Mouse (Mus musculus): ENCODE data around the gene Lama5.

Lama5 gene

DNA sequence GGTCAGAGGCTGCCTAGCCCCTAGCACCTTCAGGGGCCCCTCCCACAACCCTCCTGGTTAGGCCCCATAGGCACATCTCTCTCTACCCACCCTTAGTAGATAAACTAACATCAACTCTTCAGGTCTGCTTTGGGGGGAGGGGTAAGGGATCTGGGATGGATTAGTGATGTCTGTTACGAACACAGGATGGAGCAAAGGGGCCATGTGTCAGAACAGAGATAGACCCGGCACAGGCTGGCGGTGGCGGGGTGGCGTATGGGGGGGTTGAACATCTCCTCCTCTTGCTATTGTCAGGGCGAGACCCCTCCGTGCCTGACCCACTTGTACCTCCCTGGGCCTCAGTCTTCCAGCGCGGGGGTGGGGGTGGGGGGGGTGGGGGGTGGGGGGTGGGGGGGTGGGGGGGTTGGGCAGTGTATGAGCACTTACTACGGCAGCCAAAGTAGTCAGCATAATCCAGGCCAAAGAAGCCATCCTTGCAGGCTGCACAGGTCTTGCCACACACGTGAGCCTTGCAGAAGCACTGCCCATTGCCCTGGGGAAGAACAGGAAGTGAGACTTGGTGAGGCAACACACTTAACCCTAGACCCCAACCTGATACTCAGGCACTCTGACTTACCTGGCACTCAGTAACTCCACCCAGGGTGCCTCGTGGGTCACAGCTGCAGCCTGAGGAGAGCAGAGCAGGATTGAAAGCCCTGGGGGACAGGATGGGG lies 28.9 kb downstream of the Lama5 start:
- no peak for DNase-seq

DNA sequence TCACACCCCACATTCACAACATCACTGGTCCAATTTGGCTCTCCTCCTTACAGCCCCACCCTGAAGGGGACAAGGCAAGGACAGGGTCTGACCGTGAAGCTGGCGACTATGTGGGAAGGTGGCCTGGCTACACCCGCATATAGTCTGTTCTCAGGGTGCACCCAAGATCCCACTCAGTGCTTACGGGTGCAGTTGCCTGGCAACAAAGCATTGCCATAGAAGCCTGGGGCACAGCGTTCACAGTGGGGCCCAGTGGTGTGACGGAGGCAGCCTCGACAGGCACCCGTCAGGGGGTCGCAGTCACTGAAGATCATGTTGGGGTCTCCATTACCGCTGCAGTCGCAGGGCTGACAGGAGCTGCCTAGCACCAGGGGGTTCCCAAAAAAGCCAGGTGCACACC lies 38.3 kb downstream of the Lama5 start:
- DNase-seq: no peak

DNA sequence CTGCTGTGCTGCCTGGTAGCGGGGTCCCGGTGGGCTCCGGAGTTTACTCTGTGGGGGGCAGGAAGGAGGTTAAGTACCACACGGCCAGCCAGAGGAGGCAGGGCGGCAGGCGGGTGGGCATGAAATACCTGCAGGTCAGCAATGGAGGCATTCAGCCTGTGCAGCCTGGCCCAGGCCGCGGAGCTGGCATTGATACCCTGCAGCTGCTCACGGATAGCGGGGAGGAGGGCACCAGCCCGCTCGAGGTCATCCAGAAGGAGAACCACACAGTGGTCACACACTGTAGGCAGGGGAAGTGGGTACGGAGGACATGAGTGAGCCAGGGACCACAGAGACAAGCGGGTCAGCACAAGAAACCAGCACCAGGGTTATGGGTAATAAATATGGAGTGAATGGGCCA lies 40.0 kb downstream of the Lama5 start:
- no peak for DNase-seq

DNA sequence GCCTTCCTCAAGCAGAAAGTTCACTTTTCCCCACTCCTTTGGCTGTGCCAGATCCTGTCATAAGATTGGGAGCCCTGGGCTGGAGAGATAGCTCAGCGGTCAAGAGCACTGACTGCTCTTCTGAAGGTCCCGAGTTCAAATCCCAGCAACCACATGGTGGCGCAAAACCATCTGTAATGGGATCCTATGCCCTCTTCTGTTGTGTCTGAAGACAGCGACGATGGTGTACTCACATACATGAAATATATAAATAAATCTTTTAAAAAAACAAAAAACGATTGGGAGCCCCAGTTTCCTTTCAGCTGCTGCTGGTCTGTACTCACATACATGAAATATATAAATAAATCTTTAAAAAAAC lies 40.9 kb downstream of the Lama5 start:
- DNase-seq: no peak

DNA sequence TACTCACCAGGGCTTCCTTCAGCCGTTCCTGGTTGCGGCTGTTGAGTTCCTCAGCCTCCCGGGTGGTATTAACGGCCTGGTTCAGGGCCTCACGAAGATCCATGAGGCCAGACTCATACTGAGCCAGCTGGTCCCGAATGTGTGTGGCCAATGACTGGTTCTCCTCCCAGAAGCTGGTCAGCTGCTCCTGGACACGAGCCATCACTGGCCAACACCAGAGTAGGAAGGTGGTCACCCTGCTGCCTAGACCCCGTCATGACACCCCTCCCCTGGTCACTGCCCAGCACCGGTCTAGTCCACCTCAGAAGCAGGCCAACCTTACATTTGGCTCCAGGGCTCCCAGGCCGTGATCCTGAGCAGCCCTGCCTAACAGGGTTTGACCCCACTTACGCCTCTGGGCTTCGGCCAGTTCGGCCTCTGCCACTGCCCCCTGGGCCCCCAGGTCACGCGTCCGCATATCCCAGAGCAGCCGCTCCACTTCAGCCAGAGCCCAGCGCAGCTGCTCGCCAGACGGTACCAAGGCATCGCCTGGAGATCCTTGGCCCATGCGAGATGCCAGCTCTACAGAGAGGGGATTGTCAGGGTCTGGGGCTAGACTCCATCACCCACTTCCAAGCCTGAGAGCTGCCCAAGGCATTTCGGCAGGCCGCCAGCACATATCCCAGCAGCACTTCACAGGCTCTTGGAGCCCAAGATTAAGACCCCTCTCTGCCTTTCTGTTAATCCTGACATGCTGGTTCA lies 41.5 kb downstream of the Lama5 start:
- peak; percentile 42 for DNase-seq

GRCm38 (mm10) chr2:180181542-180181941 lies 44.1 kb downstream of the Lama5 start:
- no peak for DNase-seq

DNA sequence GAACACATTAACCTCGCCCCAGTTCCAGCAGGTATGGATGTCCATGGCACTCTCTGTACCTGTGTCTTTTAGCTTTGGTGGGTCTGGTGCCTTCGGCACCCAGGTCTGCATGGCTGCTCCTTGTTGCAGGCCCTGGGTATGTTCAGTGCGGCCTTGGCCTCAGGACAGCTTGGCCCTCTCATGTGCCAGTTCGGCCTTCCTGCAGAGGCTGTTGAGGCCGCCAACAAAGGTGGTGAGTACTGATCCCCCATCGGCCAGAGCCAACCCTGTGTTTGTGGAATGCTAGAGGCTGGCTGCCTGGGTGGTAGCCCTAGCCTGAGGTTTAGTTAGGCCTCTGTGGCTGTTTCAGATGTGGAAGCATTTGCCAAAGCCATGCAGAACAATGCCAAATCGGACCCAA lies 49.9 kb downstream of the Lama5 start:
- peak; percentile 1 for DNase-seq

- no peak for DNase-seq
These were observed 51.5 kb downstream of the Lama5 start for GRCm38 (mm10) chr2:180174121-180174520.

GRCm38 (mm10) chr2:180173711-180174110 lies 51.9 kb downstream of the Lama5 start:
- peak; percentile 64 for DNase-seq

GRCm38 (mm10) chr2:180173163-180173562 lies 52.5 kb downstream of the Lama5 start:
- DNase-seq: peak; percentile 36

DNA sequence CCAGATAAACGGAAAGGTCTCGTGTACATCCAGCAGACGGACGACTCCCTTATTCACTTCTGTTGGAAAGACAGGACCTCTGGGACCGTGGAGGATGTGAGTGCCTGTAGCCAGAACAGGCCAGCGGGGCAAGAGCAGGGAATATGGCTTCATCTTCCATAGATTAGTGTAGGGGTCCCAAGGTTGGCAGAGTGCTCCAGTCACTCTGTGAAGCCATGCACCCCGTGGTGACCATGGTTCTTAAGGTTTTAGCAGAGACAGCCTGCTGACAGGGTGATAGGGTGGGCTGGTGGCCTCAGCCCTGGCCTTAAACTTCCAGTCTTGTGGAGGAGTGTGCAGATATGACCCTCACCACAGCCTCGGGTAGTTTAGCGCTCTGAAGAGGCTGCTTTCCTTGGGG lies 53.5 kb downstream of the Lama5 start:
- DNase-seq: no peak

GRCm38 (mm10) chr2:180171522-180172070 lies 54.1 kb downstream of the Lama5 start:
- peak; percentile 62 for DNase-seq

DNA sequence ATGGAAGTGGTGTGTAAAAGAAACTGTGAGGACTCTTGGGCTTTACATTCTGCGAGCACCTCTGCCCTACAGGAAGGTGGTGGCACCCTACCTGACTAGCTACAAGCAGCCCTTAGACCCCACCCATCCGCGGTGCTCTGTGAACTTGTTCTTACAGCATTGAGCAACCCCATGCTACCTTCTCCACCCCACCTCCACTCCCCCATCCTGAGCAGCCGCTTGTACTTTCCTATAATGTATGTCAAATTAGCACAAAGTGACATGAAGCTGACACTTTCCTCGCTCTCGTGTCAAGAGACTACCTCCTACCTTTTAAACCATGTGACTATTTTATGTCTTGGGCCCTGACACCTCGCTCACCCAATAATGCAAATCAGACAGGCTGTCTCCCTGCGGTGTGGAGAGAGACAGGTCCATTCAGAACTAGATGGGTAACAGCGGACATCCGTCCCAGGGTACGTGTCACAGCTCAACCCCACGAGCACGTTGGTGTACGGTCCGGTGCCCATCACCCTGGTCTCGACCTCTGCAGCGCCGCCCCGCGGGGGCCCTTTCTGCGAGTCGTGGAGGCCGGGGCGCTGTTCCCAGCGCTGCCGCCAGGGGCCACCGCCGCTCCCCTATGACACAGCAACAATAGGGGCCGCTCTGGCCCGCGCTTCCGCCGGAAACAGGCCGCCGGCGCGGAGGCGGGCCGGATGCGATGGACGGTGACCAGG lies 54.7 kb downstream of the Lama5 start, which contains the start of gene Adrm1:
Gene Adrm1, plus strand, starts transcription at position 680 of the 716 bp plus-strand sequence.
- DNase-seq: peak; percentile 97

DNA sequence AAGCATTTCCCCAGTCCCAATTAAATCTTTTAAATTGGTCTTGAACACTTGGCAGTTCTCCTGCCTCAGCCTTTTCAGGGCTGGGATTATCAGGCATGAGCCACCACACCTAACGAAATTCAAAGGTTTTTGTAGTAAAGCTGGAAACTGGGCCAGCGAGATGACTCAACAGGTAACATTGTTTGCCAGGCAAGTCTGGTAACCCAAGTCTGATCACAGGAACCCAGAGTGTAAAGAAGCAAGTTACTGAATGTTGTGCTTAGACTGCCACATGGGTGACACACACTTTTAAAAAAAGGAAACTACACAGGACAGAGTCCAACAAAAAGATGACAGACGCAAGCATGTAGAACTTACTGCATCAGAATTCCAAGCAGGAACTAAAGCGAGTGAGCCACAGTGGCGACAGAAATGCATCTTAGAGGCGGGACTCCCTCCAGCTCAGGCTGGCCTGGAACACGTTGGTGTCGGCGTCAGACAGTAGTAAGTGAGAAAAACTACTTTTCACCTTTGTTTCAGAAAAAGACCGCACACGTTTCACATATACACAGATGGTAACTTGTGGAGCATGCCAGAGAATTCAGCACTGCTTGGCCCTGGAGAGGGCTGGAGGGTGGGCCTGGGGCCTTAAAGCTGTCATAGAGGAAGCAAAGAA lies 55.4 kb downstream of the Lama5 start:
- no peak for DNase-seq

DNA sequence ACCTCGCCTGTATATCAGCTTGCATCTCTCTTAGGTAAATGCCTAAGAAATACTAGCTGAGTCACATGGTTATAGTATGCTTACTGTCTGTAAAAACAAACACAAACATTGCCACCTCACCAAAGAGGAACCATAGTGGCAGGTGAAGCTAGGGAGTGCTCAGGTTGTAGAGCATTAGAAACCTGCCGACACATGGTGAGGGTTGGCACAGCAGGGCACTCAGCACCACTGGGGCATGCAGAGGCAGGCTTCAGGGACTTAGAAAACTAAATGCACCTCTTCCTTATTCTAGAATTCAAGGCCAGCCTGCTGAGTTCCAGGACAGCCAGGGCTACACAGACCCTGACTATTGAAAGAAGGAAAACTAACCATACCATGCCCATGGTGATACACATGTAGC lies 58.8 kb downstream of the Lama5 start:
- no peak for DNase-seq

DNA sequence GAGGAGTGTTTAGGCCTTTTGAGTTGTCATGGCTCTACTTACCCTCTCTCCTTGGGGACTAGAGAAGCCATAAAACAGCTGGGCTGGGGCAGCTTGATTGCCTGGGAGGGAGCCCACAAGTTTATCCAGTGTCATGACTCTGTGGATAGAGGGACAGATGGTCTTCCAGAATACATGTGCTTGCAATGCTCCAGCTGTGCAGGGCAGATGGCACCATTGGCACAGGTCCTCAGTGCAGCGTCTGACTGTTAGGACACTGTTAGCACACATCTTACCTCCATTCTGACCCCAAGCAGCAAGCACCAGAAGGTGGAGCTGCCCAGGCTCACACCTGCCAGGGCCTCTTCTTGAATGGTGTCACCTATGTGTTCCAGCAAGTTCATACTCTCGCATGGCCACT lies 59.8 kb downstream of the Lama5 start:
- DNase-seq: no peak

DNA sequence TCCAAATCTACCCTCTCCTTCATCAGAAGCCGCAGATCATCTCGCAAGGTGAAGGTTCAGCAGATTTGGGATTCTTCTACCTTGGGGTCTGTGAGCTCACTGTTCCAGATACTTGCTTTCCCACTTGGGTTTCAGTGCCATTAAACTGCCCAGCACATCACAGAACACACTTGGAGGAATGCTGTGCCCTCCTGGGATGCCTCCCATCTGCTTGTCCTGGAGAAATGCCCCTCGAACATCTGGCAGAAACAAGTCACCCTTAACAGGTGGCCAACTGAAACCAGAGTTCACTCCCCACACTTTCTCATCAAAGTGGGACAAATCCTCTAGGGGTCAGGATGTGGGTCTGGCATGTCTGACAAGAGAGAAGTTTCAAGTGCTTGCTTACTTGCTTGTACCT lies 67.0 kb downstream of the Lama5 start:
- no peak for DNase-seq

- DNase-seq: no peak
These were observed 70.9 kb downstream of the Lama5 start for GRCm38 (mm10) chr2:180154796-180155195.

- DNase-seq: no peak
These were observed 77.1 kb downstream of the Lama5 start for GRCm38 (mm10) chr2:180148551-180148950.

DNA sequence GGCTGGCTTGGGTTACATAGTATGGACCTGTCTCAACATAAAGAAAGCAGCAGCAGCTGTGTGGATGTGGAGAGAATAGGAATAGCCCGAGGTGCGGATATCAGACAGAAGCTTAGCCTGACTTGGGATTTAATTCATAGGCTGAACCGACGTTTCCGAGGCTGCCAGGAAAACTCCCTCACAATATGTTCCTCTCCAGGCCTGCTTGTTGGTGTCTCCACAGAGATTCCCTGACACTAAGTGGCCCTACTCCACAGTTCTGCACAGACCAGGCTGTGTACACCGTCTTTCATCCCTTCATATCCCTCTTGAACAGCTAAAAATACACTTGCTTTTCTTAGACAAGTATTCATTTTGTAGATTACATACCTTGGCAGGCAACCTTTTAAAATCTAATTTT lies 78.3 kb downstream of the Lama5 start:
- DNase-seq: no peak

DNA sequence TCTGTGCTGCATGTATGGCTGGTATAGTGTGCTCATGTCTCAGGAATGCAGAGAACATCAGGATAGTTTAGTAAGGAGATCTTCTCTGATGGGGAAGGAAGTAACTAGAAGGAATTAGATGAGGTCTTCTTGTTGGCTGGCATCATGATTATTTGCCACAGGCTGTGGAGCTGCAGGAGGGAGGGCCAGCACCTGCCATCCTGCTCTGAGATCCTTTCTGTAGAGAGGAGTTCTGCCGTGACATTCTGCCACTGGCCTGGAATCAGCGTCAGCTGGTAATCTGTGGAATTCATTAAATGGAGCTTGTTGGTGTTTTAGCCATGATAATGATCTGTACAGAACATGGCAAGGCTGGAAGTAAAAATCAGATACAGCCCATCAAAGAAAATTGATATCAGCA lies 79.6 kb downstream of the Lama5 start:
- DNase-seq: no peak

DNA sequence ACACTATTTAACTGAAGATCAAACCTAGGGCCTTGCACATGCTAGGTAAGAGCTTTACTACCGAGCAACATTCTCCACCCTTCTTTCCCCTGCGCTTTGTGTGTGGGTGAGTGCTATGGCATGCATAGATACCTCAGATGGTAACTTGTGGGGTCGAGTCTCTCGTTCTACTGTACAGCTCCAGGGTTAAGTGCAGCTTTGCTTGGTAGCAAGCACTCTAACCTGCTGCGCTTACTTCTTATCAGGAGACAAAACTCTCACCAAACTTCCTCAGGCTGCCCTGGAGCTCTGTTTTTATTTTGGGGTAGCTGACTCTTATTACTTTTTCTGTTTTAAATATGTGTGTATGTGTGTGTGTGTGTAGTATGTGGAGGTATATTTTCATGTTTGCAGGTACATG lies 90.2 kb downstream of the Lama5 start:
- DNase-seq: no peak

DNA sequence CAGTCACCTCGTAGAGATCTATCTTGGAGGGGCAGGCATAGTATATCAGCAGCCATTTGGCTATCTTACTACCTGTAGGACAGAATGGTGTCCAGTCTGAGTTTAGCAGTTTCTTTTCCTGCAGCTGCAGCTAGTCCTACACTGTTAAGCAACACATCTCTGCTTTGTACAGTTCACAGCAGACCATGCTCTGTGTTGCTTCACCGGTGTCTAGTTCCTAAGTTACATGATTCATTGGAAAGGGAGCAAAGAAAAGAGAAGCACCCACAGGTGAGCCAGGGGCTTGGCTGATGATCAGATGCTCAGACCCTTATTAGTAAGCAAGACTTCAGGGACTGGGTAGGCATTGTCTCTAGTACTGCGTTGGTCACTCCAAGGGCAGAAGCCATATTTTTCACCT lies 91.7 kb downstream of the Lama5 start:
- no peak for DNase-seq
